Mouse (Mus musculus): ENCODE results near the gene Parp6.

DNA sequence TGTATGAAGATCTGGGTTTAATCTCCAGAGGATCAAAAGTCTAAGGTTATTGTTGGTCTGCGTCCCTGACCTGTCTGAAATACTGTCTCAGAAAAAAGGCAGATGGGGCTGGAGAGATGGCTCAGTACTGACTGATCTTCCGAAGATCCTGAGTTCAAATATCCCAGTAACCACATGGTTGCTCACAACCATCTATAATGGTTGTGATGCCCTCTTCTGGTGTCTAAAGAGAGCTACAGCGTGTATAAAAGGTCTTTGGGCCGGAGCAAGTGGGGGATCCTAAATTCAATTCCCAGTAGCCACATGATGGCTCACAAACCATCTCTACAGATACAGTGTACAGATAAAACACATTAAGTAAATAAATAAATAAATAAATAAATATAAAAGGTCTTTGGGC is 52.1 kb downstream of the Parp6 start:
- TF ChIP-seq CTCF (IDR thresholded peaks at IDR 0.05; ENCODE audit: low read depth, low read length) (no peak), GATA1 (IDR thresholded peaks at IDR 0.05; ENCODE audit: borderline replicate concordance, low read length) (no peak), POLR2AphosphoS5 (IDR thresholded peaks at IDR 0.05; ENCODE audit: insufficient replicate concordance, low read depth, low read length) (no peak)
